Mouse (Mus musculus) hindbrain, embryonic 15.5 days (tissue): Measurements from ENCODE around the gene Tgfbr2. TPM values are rescaled to one million over a fixed set of nuclear protein-coding genes. Genes with fewer than 3 reads are reported as not detected.

Source experiments
- ATAC-seq: fragments of 200-750 bp; cut with Nextera tagmentation; 2 replicates; pipeline ENCODE4 v1.8.0; 2017; ENCODE audit warnings: low read depth, moderate number of reproducible peaks, moderate TSS enrichment; ENCODE audit not compliant: low FRiP score
- H3K27ac ChIP-seq: fragments of 300-500 bp; sonication (generic); replicated peaks from 2 replicates; pipeline ENCODE4 v1.5.1; 2015; ENCODE audit warnings: mild to moderate bottlenecking, inconsistent platforms
- H3K27me3 ChIP-seq: fragments of 300-500 bp; sonication (generic); 2 replicates; pipeline ENCODE4 v1.6.1; 2015; ENCODE audit warnings: control low read depth, inconsistent platforms
- H3K36me3 ChIP-seq: fragments of 300-500 bp; sonication (generic); 2 replicates; pipeline ENCODE4 v1.6.1; 2015; ENCODE audit warnings: control low read depth, inconsistent platforms
- H3K4me1 ChIP-seq: fragments of 300-500 bp; sonication (generic); replicated peaks from 2 replicates; pipeline ENCODE4 v1.6.1; 2015; ENCODE audit warnings: control low read depth, inconsistent platforms
- H3K4me2 ChIP-seq: fragments of 300-500 bp; sonication (generic); 2 replicates; pipeline ENCODE4 v1.6.1; 2015; ENCODE audit warnings: moderate library complexity, mild to moderate bottlenecking, inconsistent platforms
- H3K4me3 ChIP-seq: fragments of 300-500 bp; sonication (generic); 2 replicates; pipeline ENCODE4 v1.5.1; 2015; ENCODE audit warnings: mild to moderate bottlenecking, inconsistent platforms
- H3K9ac ChIP-seq: fragments of 300-500 bp; sonication (generic); 2 replicates; pipeline ENCODE4 v1.6.1; 2015; ENCODE audit warnings: inconsistent platforms
- H3K9me3 ChIP-seq: fragments of 300-500 bp; sonication (generic); 2 replicates; pipeline ENCODE4 v1.6.1; 2016; ENCODE audit warnings: control low read depth, inconsistent platforms
- WGBS: fragments of 180-500 bp; shearing (Covaris S2); methylation state at CpG from one replicate; pipeline ENCODE4 v1.1.7; 2015; 5-methylcytosine and 5-hydroxymethylcytosine counted together
- polyA plus RNA-seq: library from polyadenylated mRNA; unstranded; fragments of >200 nt; fragmentation: Nextera tagmentation; extraction: Ambion mirVana; gene quantifications from 2 replicates; pipeline ENCODE4 v1.2.1, GENCODE M21; 2015

Gene Tgfbr2
- polyA plus RNA-seq, 1 experiment from 2014 or later, result 9.8 TPM

DNA sequence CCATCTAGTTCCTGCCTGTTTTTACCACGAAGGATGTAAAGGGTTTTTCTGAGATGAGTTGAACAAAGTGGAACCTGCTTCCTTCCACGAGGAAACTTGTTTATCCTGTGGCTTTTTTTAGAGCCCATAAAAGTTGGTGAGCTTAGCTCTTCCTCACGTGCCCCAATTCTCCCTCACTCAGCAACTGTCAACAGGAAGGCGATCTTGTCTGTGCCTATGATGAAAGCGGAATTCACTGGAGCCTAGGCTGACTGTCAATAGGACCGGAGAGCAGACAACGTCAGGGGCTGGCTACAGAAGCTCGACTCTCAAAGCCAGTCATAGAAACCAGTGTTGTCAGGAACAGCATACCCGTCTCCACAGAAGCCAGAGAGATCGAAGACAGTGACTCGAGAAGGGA is 73.3 kb downstream of the Tgfbr2 start:
- Histone ChIP-seq H3K4me1 (peaks cover 11% of the 10 kb centered on the region), H3K36me3 (no peaks in the 10 kb centered on the region), H3K4me3 (no peak overlapping the region), H3K4me2 (no peak overlapping the region), H3K27me3 (no peaks in the 10 kb centered on the region), H3K27ac (no peak overlapping the region), H3K9ac (no peak overlapping the region), H3K9me3 (no peaks in the 10 kb centered on the region)
- WGBS, result 85% methylated on average over 11 of the region's 11 CpGs
- ATAC-seq, result no peak

GRCm38 (mm10) chr9:116100015-116100414 is 75.1 kb downstream of the Tgfbr2 start:
- Histone ChIP-seq H3K4me3 (no peak overlapping the region), H3K4me1 (peaks cover 11% of the 10 kb centered on the region), H3K27ac (no peak overlapping the region), H3K27me3 (no peaks in the 10 kb centered on the region), H3K36me3 (no peaks in the 10 kb centered on the region), H3K9ac (no peak overlapping the region), H3K4me2 (no peak overlapping the region), H3K9me3 (no peaks in the 10 kb centered on the region)
- no peak for ATAC-seq
- 86% methylated on average over 9 of the region's 9 CpGs for WGBS

GRCm38 (mm10) chr9:116099596-116099993 is 75.6 kb downstream of the Tgfbr2 start:
- no peak for ATAC-seq

DNA sequence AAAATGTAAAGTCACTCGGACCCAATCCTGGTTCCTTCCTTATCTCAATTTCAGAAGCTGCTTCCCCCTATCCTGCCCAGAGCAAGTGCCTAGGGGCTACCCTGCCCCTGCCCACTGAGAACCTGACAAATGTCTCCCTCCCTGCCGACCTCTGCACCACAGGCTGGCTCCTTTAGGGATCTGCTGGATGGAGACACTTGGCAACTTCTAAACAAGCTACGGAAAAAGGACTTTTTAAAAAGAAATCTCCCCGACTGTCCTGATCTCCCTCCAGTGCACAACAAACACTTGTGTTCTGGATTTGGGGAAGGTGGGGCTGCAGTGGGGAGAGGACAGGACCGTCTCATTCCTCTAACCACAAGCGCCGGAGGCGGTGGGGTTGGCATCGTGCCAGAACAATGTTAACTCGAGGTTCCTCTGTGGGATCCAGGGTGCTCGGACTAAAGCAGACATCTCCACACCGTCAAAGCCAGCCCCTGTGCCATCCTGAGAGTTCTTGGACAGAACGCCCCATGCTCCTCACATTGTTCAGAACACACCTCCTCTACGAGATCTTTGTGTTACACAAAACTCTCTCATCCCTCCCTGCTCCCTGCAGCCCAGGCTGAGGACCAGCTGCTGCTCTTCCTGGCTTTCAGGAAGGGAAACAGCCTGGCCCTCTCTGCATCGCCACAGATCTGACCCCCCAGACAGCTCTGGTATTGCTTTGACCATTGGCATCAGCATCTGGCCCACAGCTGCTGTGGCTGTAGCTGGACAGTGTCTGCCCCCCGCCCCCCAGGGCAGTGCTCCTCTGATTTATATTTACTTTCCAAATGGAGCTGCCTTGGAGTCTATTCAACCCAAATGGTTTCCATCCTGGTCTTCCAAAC is 76.2 kb downstream of the Tgfbr2 start:
- ATAC-seq, result no peak
- no peaks in the 10 kb centered on the region for H3K36me3 ChIP-seq
- H3K4me2 ChIP-seq, result no peak overlapping the region
- WGBS, result 61% methylated on average over 16 of the region's 16 CpGs
- no peak overlapping the region for H3K4me3 ChIP-seq
- peaks cover 11% of the 10 kb centered on the region for H3K4me1 ChIP-seq
- no peak overlapping the region for H3K9ac ChIP-seq
- H3K27ac ChIP-seq, result 0 out of 2 replicates have a peak overlapping the region, but pooled peaks have one; percentile 10
- H3K9me3 ChIP-seq, result no peaks in the 10 kb centered on the region
- no peaks in the 10 kb centered on the region for H3K27me3 ChIP-seq

More at GRCm38 (mm10) chr9:116099596-116099993, 75.6 kb downstream of the Tgfbr2 start:
- Histone ChIP-seq H3K4me2 (no peak overlapping the region), H3K4me3 (no peak overlapping the region), H3K36me3 (no peaks in the 10 kb centered on the region), H3K27me3 (no peaks in the 10 kb centered on the region), H3K9ac (no peak overlapping the region), H3K27ac (0 out of 2 replicates have a peak overlapping the region, but pooled peaks have one; percentile 10), H3K9me3 (no peaks in the 10 kb centered on the region), H3K4me1 (peaks cover 11% of the 10 kb centered on the region)
- whole genome bisulfite sequencing, result 72% methylated on average over 6 of the region's 6 CpGs

DNA sequence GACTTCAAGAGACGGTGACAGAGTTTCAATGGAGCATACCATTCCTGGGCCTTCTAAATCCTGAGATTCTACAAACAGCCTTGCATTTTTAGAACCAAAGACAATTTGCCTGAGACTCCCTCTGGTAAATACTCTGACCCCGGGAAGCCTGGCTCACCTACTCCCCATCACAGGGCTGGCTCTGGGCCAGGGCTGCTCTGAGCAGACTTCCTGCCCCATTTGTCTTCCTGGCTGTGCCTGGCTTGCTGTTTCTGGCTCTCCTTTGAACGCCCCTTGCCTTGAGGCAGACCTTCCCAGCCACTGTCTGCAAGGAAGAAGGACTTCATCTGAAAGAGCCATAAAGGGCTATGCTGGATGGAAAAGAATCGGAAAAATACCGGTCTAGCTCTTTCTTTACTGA is 83.2 kb downstream of the Tgfbr2 start:
- H3K27me3 ChIP-seq, result no peaks in the 10 kb centered on the region
- WGBS, result 61% methylated on average over 5 of the region's 5 CpGs
- peaks cover 10% of the 10 kb centered on the region; the same call in 1 of the 2 replicates for H3K4me1 ChIP-seq
- no peak for ATAC-seq
- H3K4me3 ChIP-seq, result no peak overlapping the region
- H3K4me2 ChIP-seq, result no peak overlapping the region
- no peaks in the 10 kb centered on the region for H3K9me3 ChIP-seq
- no peak overlapping the region for H3K27ac ChIP-seq
- no peak overlapping the region for H3K9ac ChIP-seq
- no peaks in the 10 kb centered on the region for H3K36me3 ChIP-seq

- Histone ChIP-seq H3K9ac (no peak overlapping the region), H3K27me3 (no peaks in the 10 kb centered on the region), H3K9me3 (no peaks in the 10 kb centered on the region), H3K4me2 (no peak overlapping the region), H3K4me1 (peaks cover 10% of the 10 kb centered on the region; the same call in 1 of the 2 replicates), H3K27ac (no peak overlapping the region), H3K36me3 (no peaks in the 10 kb centered on the region), H3K4me3 (no peak overlapping the region)
- 93% methylated on average over 7 of the region's 7 CpGs for WGBS
- ATAC-seq, result no peak
Observed at GRCm38 (mm10) chr9:116091101-116091841, 83.9 kb downstream of the Tgfbr2 start.

- Histone ChIP-seq H3K4me3 (no peak overlapping the region), H3K36me3 (no peaks in the 10 kb centered on the region), H3K4me1 (peaks cover 10% of the 10 kb centered on the region; the same call in 1 of the 2 replicates), H3K27me3 (no peaks in the 10 kb centered on the region), H3K4me2 (no peak overlapping the region), H3K9me3 (no peaks in the 10 kb centered on the region), H3K9ac (no peak overlapping the region), H3K27ac (no peak overlapping the region)
- WGBS, result 80% methylated on average over 9 of the region's 9 CpGs
- ATAC-seq, result no peak
Observed at GRCm38 (mm10) chr9:116090296-116090695, 84.9 kb downstream of the Tgfbr2 start.

DNA sequence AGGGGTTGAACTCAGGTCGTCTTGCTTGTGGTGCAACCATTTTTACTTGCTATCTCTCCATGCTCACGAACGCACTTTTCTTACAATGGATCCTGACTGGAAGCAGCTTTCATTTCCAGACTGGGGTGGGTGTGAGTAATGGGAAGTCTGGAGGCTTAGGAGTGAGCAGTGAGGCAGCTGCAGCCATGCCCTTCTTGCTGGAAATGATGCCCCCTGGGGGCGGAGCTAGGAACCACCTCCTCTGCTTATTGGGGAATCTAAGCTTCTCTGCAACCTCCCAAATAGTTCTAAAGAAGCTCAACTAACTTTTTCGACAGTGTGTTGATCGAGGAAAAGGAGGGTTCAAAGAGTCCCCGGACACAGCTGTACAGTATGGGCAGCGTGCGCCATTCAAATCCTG is 86.2 kb downstream of the Tgfbr2 start:
- Histone ChIP-seq H3K27ac (no peak overlapping the region), H3K4me3 (no peak overlapping the region), H3K4me2 (no peak overlapping the region), H3K9me3 (no peaks in the 10 kb centered on the region), H3K4me1 (peaks cover 10% of the 10 kb centered on the region; the same call in 1 of the 2 replicates), H3K9ac (no peak overlapping the region), H3K36me3 (no peaks in the 10 kb centered on the region), H3K27me3 (no peaks in the 10 kb centered on the region)
- ATAC-seq, result no peak
- 83% methylated on average over 9 of the region's 9 CpGs for WGBS

DNA sequence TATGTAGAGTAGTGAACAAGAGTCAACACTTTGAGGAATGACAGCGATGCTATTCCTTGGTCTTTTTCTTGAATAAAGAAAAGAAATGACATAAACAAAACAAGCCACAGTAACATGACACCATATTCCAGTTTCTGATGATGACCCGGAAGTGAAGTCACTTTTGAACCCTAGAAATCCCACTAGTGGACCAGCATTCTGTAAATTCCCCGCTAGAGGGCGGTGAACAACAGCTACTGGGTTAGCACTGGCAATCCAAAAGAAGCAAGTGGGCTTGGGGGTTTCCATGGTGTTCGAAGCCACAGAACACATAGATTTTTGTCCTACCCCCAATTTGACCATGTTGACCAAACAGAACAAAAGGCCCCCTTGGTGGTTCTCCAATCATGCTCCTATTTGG is 87.3 kb downstream of the Tgfbr2 start:
- Histone ChIP-seq H3K9me3 (no peaks in the 10 kb centered on the region), H3K36me3 (no peaks in the 10 kb centered on the region), H3K4me2 (no peak overlapping the region), H3K27ac (no peak overlapping the region), H3K9ac (no peak overlapping the region), H3K4me3 (no peak overlapping the region), H3K27me3 (no peaks in the 10 kb centered on the region), H3K4me1 (peaks cover 10% of the 10 kb centered on the region; the same call in 1 of the 2 replicates)
- WGBS, result 39% methylated on average over 5 of the region's 5 CpGs
- ATAC-seq, result no peak

DNA sequence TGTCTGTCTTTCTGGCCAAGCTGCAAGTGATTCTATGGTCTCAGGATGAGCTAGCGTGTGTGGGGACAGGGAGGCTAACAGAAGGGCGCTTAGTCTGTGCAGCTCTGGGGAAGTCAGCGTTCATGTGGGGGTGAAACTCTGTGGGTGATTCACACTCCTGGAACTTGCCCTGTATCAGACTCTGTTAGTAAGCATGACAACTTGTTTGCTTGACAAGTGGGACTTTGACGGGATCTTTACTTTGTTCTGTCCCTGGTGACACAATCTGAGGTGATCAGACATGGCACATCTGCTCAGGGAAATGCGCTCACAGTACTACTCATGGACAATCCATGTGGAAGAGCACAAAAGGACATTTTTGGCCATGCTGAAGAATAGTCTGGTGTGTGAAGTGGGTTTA is 87.9 kb downstream of the Tgfbr2 start:
- Histone ChIP-seq H3K36me3 (no peaks in the 10 kb centered on the region), H3K9ac (no peak overlapping the region), H3K4me2 (no peak overlapping the region), H3K4me1 (peaks cover 9% of the 10 kb centered on the region; the same call in 1 of the 2 replicates), H3K9me3 (no peaks in the 10 kb centered on the region), H3K27me3 (no peaks in the 10 kb centered on the region), H3K4me3 (no peak overlapping the region), H3K27ac (no peak overlapping the region)
- ATAC-seq, result no peak
- 94% methylated on average over 5 of the region's 5 CpGs for WGBS

GRCm38 (mm10) chr9:116085999-116086398 is 89.2 kb downstream of the Tgfbr2 start:
- 85% methylated on average over 6 of the region's 6 CpGs for WGBS
- no peak for ATAC-seq
- no peaks in the 10 kb centered on the region for H3K9me3 ChIP-seq
- no peak overlapping the region for H3K4me3 ChIP-seq
- no peak overlapping the region for H3K4me2 ChIP-seq
- peaks cover 4% of the 10 kb centered on the region; the same call in 1 of the 2 replicates for H3K4me1 ChIP-seq
- no peaks in the 10 kb centered on the region for H3K36me3 ChIP-seq
- H3K27ac ChIP-seq, result no peak overlapping the region
- H3K27me3 ChIP-seq, result no peaks in the 10 kb centered on the region
- H3K9ac ChIP-seq, result no peak overlapping the region

GRCm38 (mm10) chr9:116084324-116084931 is 90.7 kb downstream of the Tgfbr2 start:
- no peak for ATAC-seq
- Histone ChIP-seq H3K4me3 (no peak overlapping the region), H3K27me3 (no peaks in the 10 kb centered on the region), H3K4me1 (peaks cover 4% of the 10 kb centered on the region; the same call in 1 of the 2 replicates), H3K9ac (no peak overlapping the region), H3K9me3 (no peaks in the 10 kb centered on the region), H3K4me2 (no peak overlapping the region), H3K36me3 (no peaks in the 10 kb centered on the region), H3K27ac (no peak overlapping the region)
- 94% methylated on average over 12 of the region's 12 CpGs for WGBS
